12 mouse cellular contexts compared by ENCODE assay signal in the genomic region with DNA sequence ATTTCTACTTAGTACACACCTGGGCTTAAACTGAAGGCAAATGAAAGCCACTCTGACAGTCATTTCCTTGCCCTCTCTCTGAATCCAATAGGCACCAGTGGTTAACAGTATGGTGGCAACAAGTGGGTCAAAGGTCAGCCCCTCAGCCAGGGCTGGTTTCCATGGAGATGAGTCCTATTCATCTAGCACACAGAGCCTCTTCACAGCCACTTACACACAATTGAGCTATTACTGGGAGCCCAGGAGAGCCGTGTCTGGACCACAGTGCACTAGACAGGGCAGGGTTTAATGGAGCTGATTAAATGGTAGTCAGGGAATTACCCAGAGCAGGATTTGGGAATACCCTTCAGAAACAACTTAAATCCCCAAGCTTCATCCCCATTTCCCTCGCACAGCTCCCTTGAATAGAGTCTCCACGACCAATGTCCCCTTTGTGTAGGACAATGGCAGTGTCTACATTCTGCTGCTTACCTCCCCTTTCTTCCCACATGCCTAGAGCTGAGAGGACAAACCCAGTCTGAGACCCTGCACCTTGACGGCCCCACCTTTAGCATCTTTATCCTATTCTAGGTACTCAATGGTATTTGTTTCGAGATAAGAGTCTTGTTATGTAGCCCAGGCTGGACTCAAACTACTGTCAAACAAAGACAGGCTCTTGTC.
DNase-seq lines count a peak whose midpoint lies in the region; ATAC-seq lines count a peak whose summit lies in the region.
"Had no signal": no experiment of that assay in that cellular context is flagged by ENCODE, and none has a peak within 500 bp of the region (broad histone marks: within the 10 kb centered on the region; RNA-seq: fewer than 3 reads in every experiment).

No protein-coding gene starts in this region.

- H3K27ac ChIP-seq in hindbrain, embryonic 12.5 days, result no peak overlapping the region
- H3K27ac ChIP-seq in midbrain, embryonic 16.5 days (ENCODE audit: low read length), result no peak overlapping the region
- H3K27ac ChIP-seq: liver, embryonic 14.5 days had no signal

- 28% methylated on average over 5 of the region's 5 CpGs for WGBS in hindbrain, embryonic 12.5 days
- 13% methylated on average over 5 of the region's 5 CpGs for WGBS in midbrain, embryonic 16.5 days

- no peak overlapping the region for H3K4me3 ChIP-seq in hindbrain, embryonic 12.5 days
- no peak overlapping the region for H3K4me3 ChIP-seq in midbrain, embryonic 16.5 days (ENCODE audit: low read depth, low read length)

- no peak overlapping the region for H3K4me2 ChIP-seq in hindbrain, embryonic 12.5 days (replicated peaks)
- no peak overlapping the region for H3K4me2 ChIP-seq in midbrain, embryonic 16.5 days (ENCODE audit: low read length)

- H3K27me3 ChIP-seq in hindbrain, embryonic 12.5 days, result no peaks in the 10 kb centered on the region; the same call in 1 of the 2 replicates
- no peaks in the 10 kb centered on the region for H3K27me3 ChIP-seq in midbrain, embryonic 16.5 days (ENCODE audit: control insufficient read depth, insufficient read depth, low read depth, low read length)

- H3K9me3 ChIP-seq in hindbrain, embryonic 12.5 days (replicated peaks), result no peaks in the 10 kb centered on the region
- no peaks in the 10 kb centered on the region for H3K9me3 ChIP-seq in midbrain, embryonic 16.5 days (replicated peaks; ENCODE audit: control insufficient read depth, low read length, poor library complexity, severe bottlenecking)

- H3K36me3 ChIP-seq in hindbrain, embryonic 12.5 days, result no peaks in the 10 kb centered on the region
- no peaks in the 10 kb centered on the region for H3K36me3 ChIP-seq in midbrain, embryonic 16.5 days (ENCODE audit: control insufficient read depth, insufficient read depth, low read length)

- DNase-seq in R1 (ENCODE audit: low read depth, low spot score), result peak; percentile 81
- DNase-seq in embryo, embryonic 9.5 days (ENCODE audit: extremely low spot score), result peak; percentile 84
- DNase-seq in cerebellum, adult 8-10 months, result no peak
- DNase-seq in cerebellum, adult 9-10 months, result no peak
- no peak for DNase-seq in left cerebral cortex, adult 18-20 months (ENCODE audit: low spot score in 2 of 2)
- no peak for DNase-seq in layer of hippocampus, postnatal 14 days (ENCODE audit: low spot score in 2 of 2)
- DNase-seq: gastrocnemius, postnatal 36 days; right cerebral cortex, adult 18-20 months had no signal

- H3K4me1 ChIP-seq in hindbrain, embryonic 12.5 days, result peaks cover 30% of the 10 kb centered on the region
- no peaks in the 10 kb centered on the region; the same call in 1 of the 2 replicates for H3K4me1 ChIP-seq in midbrain, embryonic 16.5 days (ENCODE audit: control insufficient read depth, insufficient read depth, low read length)

- peak; percentile 86 for ATAC-seq in hindbrain, embryonic 12.5 days (ENCODE audit: low FRiP score)
- ATAC-seq in midbrain, embryonic 16.5 days, result peak; percentile 52
- ATAC-seq: activated CD4-positive, CD25-positive, alpha-beta regulatory T cell, adult 4 months had no signal

- no peak overlapping the region for H3K9ac ChIP-seq in hindbrain, embryonic 12.5 days
- H3K9ac ChIP-seq in midbrain, embryonic 16.5 days (ENCODE audit: low read depth, low read length), result no peak overlapping the region
- H3K9ac ChIP-seq: liver, embryonic 14.5 days had no signal

Comparison
In these comparisons a context has a peak if more than half of its experiments do, and no peak if none do; other contexts are left out.
1. DNase-seq: peak in R1 (single experiment) and embryo, embryonic 9.5 days (single experiment); none in cerebellum, adult 8-10 months (single experiment), cerebellum, adult 9-10 months (single experiment), left cerebral cortex, adult 18-20 months (0 of 2) and layer of hippocampus, postnatal 14 days (0 of 2).